ENCODE assay signal across 8 mouse cellular contexts in the genomic region with DNA sequence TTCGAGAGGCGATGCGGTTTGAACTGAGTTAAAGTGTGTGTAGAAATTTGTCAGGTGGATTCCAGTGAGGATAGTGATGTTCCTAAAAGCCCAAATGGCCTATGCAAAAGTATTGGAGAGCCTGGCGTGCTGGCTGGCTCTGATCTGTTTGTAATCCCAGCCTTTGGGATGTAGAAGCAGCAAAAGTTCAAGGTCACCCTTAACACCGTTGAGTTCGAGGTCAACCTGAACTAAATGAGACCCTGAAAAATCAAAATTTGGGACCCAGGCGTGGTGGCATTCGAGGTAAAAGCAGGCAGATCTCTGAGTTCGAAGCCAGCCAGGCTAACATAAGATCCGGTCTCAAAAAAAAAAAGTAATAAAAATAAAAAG. TPM values are rescaled to one million over a fixed set of nuclear protein-coding genes. Genes with fewer than 3 reads are reported as not detected.
DNase-seq lines count a peak whose midpoint lies in the region; ATAC-seq and TF ChIP-seq lines count a peak whose summit lies in the region.

No protein-coding gene starts in this region.

- H3K9ac ChIP-seq in heart, embryonic 12.5 days = peak overlapping the region; percentile 83
- peak overlapping the region; percentile 63 for H3K9ac ChIP-seq in forebrain, postnatal 0 days
- H3K9ac ChIP-seq in liver, postnatal 0 days (replicated peaks) = peak overlapping the region; percentile 81

- H3K4me2 ChIP-seq in heart, embryonic 12.5 days = peak overlapping the region; percentile 84
- peak overlapping the region; percentile 95 for H3K4me2 ChIP-seq in forebrain, postnatal 0 days (ENCODE audit: low read depth)
- H3K4me2 ChIP-seq in liver, postnatal 0 days (ENCODE audit: low read depth, low read length) = peak overlapping the region; percentile 84

- no peak for DNase-seq in heart, postnatal 10 days
- DNase-seq in ES-CJ7 (ENCODE audit: low read depth, low spot score) = peak; percentile 42
- no peak for DNase-seq in forebrain, postnatal 0 days
- DNase-seq in liver, postnatal 0 days = no peak
- no peak for DNase-seq in ovary, postnatal 10 days (ENCODE audit: low spot score)
- DNase-seq in urinary bladder, postnatal 36 days (ENCODE audit: low spot score in 2 of 2) = no peak
- no peak for DNase-seq in cerebellum, postnatal 4 days (ENCODE audit: low spot score in 2 of 2)

- peak overlapping the region; percentile 80 for H3K27ac ChIP-seq in heart, embryonic 12.5 days (ENCODE audit: poor library complexity, severe bottlenecking)
- peak overlapping the region; percentile 6; the same call in 1 of the 2 replicates for H3K27ac ChIP-seq in forebrain, postnatal 0 days (ENCODE audit: low read depth, low read length)
- H3K27ac ChIP-seq in liver, postnatal 0 days (ENCODE audit: low read depth) = peak overlapping the region; percentile 88

- no peak for ATAC-seq in heart, embryonic 12.5 days (ENCODE audit: insufficient number of reproducible peaks, low FRiP score)
- ATAC-seq in forebrain, postnatal 0 days = no peak
- ATAC-seq in liver, postnatal 0 days = no peak

- H3K36me3 ChIP-seq in heart, embryonic 12.5 days = peaks cover 9% of the 10 kb centered on the region; the same call in 1 of the 2 replicates
- no peaks in the 10 kb centered on the region for H3K36me3 ChIP-seq in forebrain, postnatal 0 days (ENCODE audit: insufficient read depth)
- H3K36me3 ChIP-seq in liver, postnatal 0 days (replicated peaks; ENCODE audit: insufficient read depth, low read length) = 0 out of 2 replicates have a peak, but pooled peaks cover 2% of the 10 kb centered on the region

- TF ChIP-seq CTCF in forebrain, postnatal 0 days (IDR thresholded peaks at IDR 0.05; ENCODE audit: low read depth) = no peak
- TF ChIP-seq CTCF in liver, postnatal 0 days (IDR thresholded peaks at IDR 0.05; ENCODE audit: low read depth) = no peak

- peak overlapping the region; percentile 86 for H3K4me3 ChIP-seq in heart, embryonic 12.5 days
- H3K4me3 ChIP-seq in forebrain, postnatal 0 days (ENCODE audit: low read depth, low read length) = peak overlapping the region; percentile 79
- H3K4me3 ChIP-seq in liver, postnatal 0 days (ENCODE audit: low read depth, low read length) = peak overlapping the region; percentile 86

- TF ChIP-seq EP300 in liver, postnatal 0 days (IDR thresholded peaks at IDR 0.05; ENCODE audit: low read depth) = no peak

- no peaks in the 10 kb centered on the region for H3K27me3 ChIP-seq in heart, embryonic 12.5 days (replicated peaks)
- H3K27me3 ChIP-seq in forebrain, postnatal 0 days (ENCODE audit: insufficient read depth, low read length) = no peaks in the 10 kb centered on the region
- no peaks in the 10 kb centered on the region for H3K27me3 ChIP-seq in liver, postnatal 0 days (ENCODE audit: insufficient read depth, low read length)

- WGBS in heart, embryonic 12.5 days = 44% methylated on average over 10 of the region's 10 CpGs
- WGBS in forebrain, postnatal 0 days = 48% methylated on average over 10 of the region's 10 CpGs
- 40% methylated on average over 10 of the region's 10 CpGs for WGBS in liver, postnatal 0 days (ENCODE audit: insufficient replicate concordance)

- intact Hi-C loops in heart, postnatal 10 days (cut with DNase I) = no loop called here

- no peaks in the 10 kb centered on the region for H3K9me3 ChIP-seq in heart, embryonic 12.5 days (replicated peaks)
- no peaks in the 10 kb centered on the region for H3K9me3 ChIP-seq in forebrain, postnatal 0 days (ENCODE audit: low read length)
- no peaks in the 10 kb centered on the region for H3K9me3 ChIP-seq in liver, postnatal 0 days (ENCODE audit: low read length)

- H3K4me1 ChIP-seq in heart, embryonic 12.5 days (replicated peaks) = peaks cover 27% of the 10 kb centered on the region
- 0 out of 2 replicates have a peak, but pooled peaks cover 7% of the 10 kb centered on the region for H3K4me1 ChIP-seq in forebrain, postnatal 0 days (ENCODE audit: insufficient read depth)
- peaks cover 21% of the 10 kb centered on the region for H3K4me1 ChIP-seq in liver, postnatal 0 days (ENCODE audit: insufficient read depth)

RNA-seq across cellular contexts. Expression of a gene that starts 0.6 kb away (rescaled TPM):
- 12.8 and 14.6 TPM in 2 replicates for polyA plus RNA-seq in heart, embryonic 12.5 days (2016; fragmentation: Nextera tagmentation; extraction: Ambion mirVana)
- 1 to 10 TPM; 4.9 to 7.4 TPM for total RNA-seq in heart, postnatal 10 days (2021)
- total RNA-seq in forebrain, postnatal 0 days (2014; rRNA removed) = 20.8 and 28.8 TPM in 2 replicates
- polyA plus RNA-seq in forebrain, postnatal 0 days (2015; fragmentation: Nextera tagmentation; extraction: Ambion mirVana) = 13.9 and 21.5 TPM in 2 replicates
- polyA plus RNA-seq in liver, postnatal 0 days (2015; fragmentation: Nextera tagmentation; extraction: Ambion mirVana) = 3.1 TPM in 2 replicates

RNA-seq across cellular contexts. Expression of a gene that starts 0.8 kb away (rescaled TPM):
- polyA plus RNA-seq in heart, embryonic 12.5 days (2016; fragmentation: Nextera tagmentation; extraction: Ambion mirVana) = 120 and 122 TPM in 2 replicates
- total RNA-seq in heart, postnatal 10 days (2021) = 10 to 100 TPM; 82.4 to 90.0 TPM
- 41.6 and 58.5 TPM in 2 replicates for total RNA-seq in forebrain, postnatal 0 days (2014; rRNA removed)
- 50.1 and 54.1 TPM in 2 replicates for polyA plus RNA-seq in forebrain, postnatal 0 days (2015; fragmentation: Nextera tagmentation; extraction: Ambion mirVana)
- polyA plus RNA-seq in liver, postnatal 0 days (2015; fragmentation: Nextera tagmentation; extraction: Ambion mirVana) = 43.5 and 49.3 TPM in 2 replicates

Comparison
In these comparisons a context has a peak if more than half of its experiments do, and no peak if none do; other contexts are left out.
1. H3K27ac ChIP-seq: peak in every context shown above with its lines; median percentile 88 in liver, postnatal 0 days; 80 in heart, embryonic 12.5 days; 6 in forebrain, postnatal 0 days.